Mouse (Mus musculus): ENCODE measurements at regions not wholly inside any gene's neighbourhood (a gene's known extent, or its start where the extent isn't known, plus 50 kb on each side); places are given as distances from the start of the nearest gene placed in this dataset.

- WGBS = 84% methylated on average over 1 of the region's 1 CpGs
- no peaks in the 10 kb centered on the region for H3K36me3 ChIP-seq
These were observed 2649.8 kb upstream of the Gm7489 start for GRCm38 (mm10) chr15:51234873-51235272.

DNA sequence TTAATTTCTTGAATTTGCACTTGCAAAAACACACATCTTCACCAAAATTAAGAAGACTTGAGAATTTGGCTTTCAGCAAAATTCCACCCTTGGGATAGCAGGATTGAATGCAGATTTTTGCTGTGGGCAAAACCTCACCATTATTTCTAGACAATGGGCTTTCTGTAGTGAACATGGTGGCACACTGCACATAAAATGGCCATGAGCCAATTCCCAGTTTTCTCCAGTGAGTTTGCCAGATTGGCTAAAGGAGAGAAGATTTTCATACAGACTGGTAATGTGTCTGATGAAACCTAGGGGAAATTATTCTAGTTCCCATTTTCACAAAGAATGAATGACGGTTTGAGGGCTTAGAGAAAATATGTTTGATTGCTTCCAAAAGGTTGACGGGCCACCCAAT is 2640.1 kb upstream of the Gm7489 start:
- no peak overlapping the region for H3K27ac ChIP-seq
- H3K9me3 ChIP-seq = no peaks in the 10 kb centered on the region
- ATAC-seq (ENCODE audit: low FRiP score) = no peak
- H3K9ac ChIP-seq = no peak overlapping the region
- no peak overlapping the region for H3K4me2 ChIP-seq
- no peaks in the 10 kb centered on the region for H3K36me3 ChIP-seq
- H3K4me3 ChIP-seq = no peak overlapping the region
- H3K27me3 ChIP-seq = no peaks in the 10 kb centered on the region
- no peaks in the 10 kb centered on the region for H3K4me1 ChIP-seq (replicated peaks)
- WGBS = 91% methylated on average over 2 of the region's 2 CpGs

More at GRCm38 (mm10) chr15:51234873-51235272, 2649.8 kb upstream of the Gm7489 start:
- H3K4me1 ChIP-seq (replicated peaks) = no peaks in the 10 kb centered on the region
- no peaks in the 10 kb centered on the region for H3K27me3 ChIP-seq
- H3K4me2 ChIP-seq = no peak overlapping the region
- H3K9ac ChIP-seq = no peak overlapping the region
- no peak overlapping the region for H3K4me3 ChIP-seq
- no peaks in the 10 kb centered on the region for H3K9me3 ChIP-seq
- no peak overlapping the region for H3K27ac ChIP-seq
- ATAC-seq (ENCODE audit: low FRiP score) = no peak

- WGBS = 75% methylated on average over 5 of the region's 5 CpGs
- H3K9ac ChIP-seq = no peak overlapping the region
- H3K4me3 ChIP-seq = no peak overlapping the region
- no peak for ATAC-seq (ENCODE audit: low FRiP score)
- no peaks in the 10 kb centered on the region for H3K36me3 ChIP-seq
- no peak overlapping the region for H3K27ac ChIP-seq
- no peaks in the 10 kb centered on the region for H3K9me3 ChIP-seq
- H3K4me2 ChIP-seq = no peak overlapping the region
- no peaks in the 10 kb centered on the region for H3K27me3 ChIP-seq
- no peaks in the 10 kb centered on the region for H3K4me1 ChIP-seq (replicated peaks)
These were observed 2637.4 kb upstream of the Gm7489 start for GRCm38 (mm10) chr15:51247259-51247658.

DNA sequence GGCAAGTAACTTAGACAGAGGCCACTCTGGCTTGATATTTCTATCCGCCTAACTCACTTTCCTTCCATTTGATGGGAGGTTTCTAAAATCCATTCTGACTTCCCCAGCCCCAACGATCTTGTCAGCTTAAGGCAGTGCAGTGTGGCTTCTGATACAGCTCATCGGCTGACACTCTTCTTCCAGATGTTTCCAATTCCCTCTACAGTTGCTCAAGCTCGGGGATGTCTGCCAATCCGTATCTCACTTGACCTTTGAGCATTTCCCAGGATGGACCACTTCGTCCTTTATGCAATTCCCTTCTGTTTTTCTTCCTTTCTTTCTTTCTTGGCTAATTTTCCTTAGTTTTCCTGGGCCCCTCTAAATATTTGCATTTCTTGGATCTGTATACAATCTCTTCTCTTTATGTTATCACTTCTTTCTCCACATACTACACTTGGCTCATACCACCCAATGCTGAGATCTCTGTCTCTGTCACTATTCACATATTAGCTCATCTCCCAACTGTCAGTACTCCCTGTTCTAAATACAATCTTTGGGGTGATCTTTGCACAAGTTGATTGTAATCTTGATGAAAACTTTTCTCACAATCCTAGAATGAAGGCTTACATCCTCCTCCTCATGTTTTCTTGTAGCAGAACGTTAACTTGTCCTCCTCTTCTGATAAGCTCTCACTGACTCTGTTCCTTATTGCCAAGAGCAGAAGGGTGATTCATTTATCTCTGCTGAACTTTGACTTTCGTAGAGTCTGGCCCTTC is 2636.5 kb upstream of the Gm7489 start:
- Histone ChIP-seq H3K9me3 (no peaks in the 10 kb centered on the region), H3K27ac (no peak overlapping the region), H3K9ac (no peak overlapping the region), H3K27me3 (no peaks in the 10 kb centered on the region), H3K4me2 (no peak overlapping the region), H3K36me3 (no peaks in the 10 kb centered on the region), H3K4me1 (replicated peaks) (no peaks in the 10 kb centered on the region), H3K4me3 (no peak overlapping the region)
- 83% methylated on average over 8 of the region's 8 CpGs for WGBS
- ATAC-seq (ENCODE audit: low FRiP score) = no peak

GRCm38 (mm10) chr15:51248789-51249040 is 2636.0 kb upstream of the Gm7489 start:
- Histone ChIP-seq H3K4me2 (no peak overlapping the region), H3K27ac (no peak overlapping the region), H3K4me3 (no peak overlapping the region), H3K27me3 (no peaks in the 10 kb centered on the region), H3K9me3 (no peaks in the 10 kb centered on the region), H3K36me3 (no peaks in the 10 kb centered on the region), H3K4me1 (replicated peaks) (no peaks in the 10 kb centered on the region), H3K9ac (no peak overlapping the region)
- ATAC-seq (ENCODE audit: low FRiP score) = no peak
- 91% methylated on average over 5 of the region's 5 CpGs for WGBS

- WGBS = 94% methylated on average over 1 of the region's 1 CpGs
These were observed 2630.6 kb upstream of the Gm7489 start for GRCm38 (mm10) chr15:51254143-51254542.

GRCm38 (mm10) chr15:51255203-51255615 is 2629.5 kb upstream of the Gm7489 start:
- Histone ChIP-seq H3K9me3 (no peaks in the 10 kb centered on the region), H3K4me2 (no peak overlapping the region), H3K4me1 (replicated peaks) (no peaks in the 10 kb centered on the region), H3K36me3 (no peaks in the 10 kb centered on the region), H3K27me3 (no peaks in the 10 kb centered on the region), H3K9ac (no peak overlapping the region), H3K4me3 (no peak overlapping the region), H3K27ac (no peak overlapping the region)
- ATAC-seq (ENCODE audit: low FRiP score) = no peak

More at GRCm38 (mm10) chr15:51254143-51254542, 2630.6 kb upstream of the Gm7489 start:
- Histone ChIP-seq H3K36me3 (no peaks in the 10 kb centered on the region), H3K27ac (no peak overlapping the region), H3K27me3 (no peaks in the 10 kb centered on the region), H3K4me1 (replicated peaks) (no peaks in the 10 kb centered on the region), H3K9me3 (no peaks in the 10 kb centered on the region), H3K9ac (no peak overlapping the region), H3K4me2 (no peak overlapping the region), H3K4me3 (no peak overlapping the region)
- no peak for ATAC-seq (ENCODE audit: low FRiP score)

DNA sequence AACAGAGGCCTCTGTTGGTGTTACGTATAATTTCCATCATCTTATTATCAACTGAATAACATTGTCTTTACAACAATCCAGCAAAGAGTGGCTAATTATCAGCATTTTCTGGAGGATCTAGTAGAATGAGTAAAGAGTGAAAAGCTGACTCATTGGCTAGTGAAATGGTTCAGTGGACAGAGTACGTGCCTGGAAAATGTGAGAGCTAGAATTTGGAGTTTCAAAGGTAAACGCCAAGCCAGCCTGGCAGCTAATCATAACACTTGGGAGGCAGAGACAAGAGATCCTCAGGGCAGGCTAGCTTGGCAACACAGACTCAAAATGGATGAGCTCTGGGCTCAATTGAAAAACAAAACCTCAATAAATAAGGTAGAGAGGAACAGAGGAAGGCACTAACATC is 2628.0 kb upstream of the Gm7489 start:
- Histone ChIP-seq H3K9ac (no peak overlapping the region), H3K36me3 (no peaks in the 10 kb centered on the region), H3K4me3 (no peak overlapping the region), H3K9me3 (no peaks in the 10 kb centered on the region), H3K4me1 (replicated peaks) (no peaks in the 10 kb centered on the region), H3K27ac (no peak overlapping the region), H3K27me3 (no peaks in the 10 kb centered on the region), H3K4me2 (no peak overlapping the region)
- 89% methylated on average over 3 of the region's 3 CpGs for WGBS
- ATAC-seq (ENCODE audit: low FRiP score) = no peak

DNA sequence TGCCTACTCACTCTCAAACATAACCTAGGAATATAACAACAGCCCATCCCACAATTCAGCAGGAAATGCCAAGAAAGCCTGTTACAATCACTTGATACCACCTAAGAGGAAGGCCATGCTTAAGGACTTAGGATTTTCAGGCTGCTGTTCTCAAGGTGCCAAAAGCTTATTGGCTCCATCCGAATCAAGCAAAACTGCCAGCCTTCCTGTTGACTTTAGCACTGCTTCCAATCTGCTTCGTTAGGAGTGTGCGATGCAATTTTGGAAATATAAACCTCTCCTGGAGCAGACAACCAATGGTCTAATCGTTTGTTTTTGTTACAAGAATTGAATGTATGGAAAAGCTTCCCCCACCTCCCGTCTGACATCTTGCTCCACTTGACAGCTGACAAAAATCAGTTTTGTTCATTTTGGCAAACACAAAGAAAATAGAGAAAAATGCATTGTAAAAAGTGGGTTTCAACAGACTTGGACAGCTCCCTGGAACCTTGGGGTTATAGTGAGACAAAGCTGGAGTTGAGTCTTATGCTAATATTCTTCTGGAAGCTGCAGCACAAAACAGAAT is 2620.0 kb upstream of the Gm7489 start:
- WGBS = 76% methylated on average over 5 of the region's 5 CpGs
- Histone ChIP-seq H3K9ac (no peak overlapping the region), H3K4me1 (replicated peaks) (no peaks in the 10 kb centered on the region), H3K4me3 (no peak overlapping the region), H3K9me3 (no peaks in the 10 kb centered on the region), H3K36me3 (no peaks in the 10 kb centered on the region), H3K27ac (no peak overlapping the region), H3K27me3 (no peaks in the 10 kb centered on the region), H3K4me2 (no peak overlapping the region)
- no peak for ATAC-seq (ENCODE audit: low FRiP score)

DNA sequence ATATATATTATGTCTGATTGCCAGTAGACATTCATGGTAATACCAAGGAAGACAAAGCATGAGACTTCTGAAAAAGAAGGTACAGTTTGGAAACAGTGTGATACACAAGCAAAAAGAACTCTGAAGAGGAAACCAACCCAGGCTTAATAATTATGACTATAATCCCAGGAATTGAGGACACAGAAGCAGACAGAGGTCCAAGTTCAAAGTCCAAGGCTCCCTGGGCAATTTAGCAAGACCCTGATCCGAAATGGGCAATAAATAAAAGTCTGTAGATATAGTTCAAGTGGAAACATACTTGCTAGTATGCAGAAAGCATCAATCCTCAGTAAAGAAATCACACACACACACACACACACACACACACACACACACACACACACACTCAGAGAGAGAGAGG is 2618.7 kb upstream of the Gm7489 start:
- H3K4me3 ChIP-seq = no peak overlapping the region
- H3K36me3 ChIP-seq = no peaks in the 10 kb centered on the region
- no peak overlapping the region for H3K9ac ChIP-seq
- WGBS = 63% methylated on average over 1 of the region's 1 CpGs
- H3K27ac ChIP-seq = no peak overlapping the region
- H3K4me2 ChIP-seq = no peak overlapping the region
- no peaks in the 10 kb centered on the region for H3K4me1 ChIP-seq (replicated peaks)
- no peaks in the 10 kb centered on the region for H3K27me3 ChIP-seq
- ATAC-seq (ENCODE audit: low FRiP score) = no peak
- no peaks in the 10 kb centered on the region for H3K9me3 ChIP-seq

DNA sequence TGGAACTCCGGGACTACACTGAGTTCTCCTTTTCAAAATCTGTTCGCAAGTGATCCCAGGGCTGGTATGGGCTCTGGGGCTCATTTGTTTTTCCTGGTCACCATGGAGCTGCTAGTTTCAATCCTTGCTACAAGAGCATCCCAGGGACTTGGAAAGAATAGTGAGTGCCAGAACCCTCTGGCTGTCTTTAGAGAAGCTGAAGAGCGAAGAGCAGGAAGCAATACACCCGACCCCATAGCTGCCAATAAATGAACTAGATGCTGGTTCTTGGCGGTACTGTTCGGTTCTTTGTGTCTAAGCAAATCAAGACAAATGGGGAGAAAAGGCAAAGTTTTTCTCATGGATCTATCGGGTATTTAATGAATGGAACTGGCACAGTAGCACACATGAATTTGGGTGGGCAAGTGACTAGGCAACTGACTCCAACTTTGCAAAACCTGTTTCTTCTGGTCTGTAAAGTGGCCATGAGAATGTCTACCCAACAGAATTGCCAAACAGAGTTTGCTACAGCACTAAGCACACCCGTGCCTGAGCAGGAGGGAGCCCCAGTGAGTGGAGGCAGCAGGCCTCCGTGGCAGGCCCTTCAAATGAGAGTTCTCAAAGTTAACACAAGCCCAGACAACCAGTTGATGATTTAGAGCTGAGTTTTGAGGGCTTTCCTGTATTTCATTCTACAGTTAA is 2612.9 kb upstream of the Gm7489 start:
- Histone ChIP-seq H3K4me3 (no peak overlapping the region), H3K27me3 (no peaks in the 10 kb centered on the region), H3K4me1 (replicated peaks) (no peaks in the 10 kb centered on the region), H3K4me2 (no peak overlapping the region), H3K9me3 (no peaks in the 10 kb centered on the region), H3K9ac (no peak overlapping the region), H3K27ac (no peak overlapping the region), H3K36me3 (no peaks in the 10 kb centered on the region)
- no peak for ATAC-seq (ENCODE audit: low FRiP score)
- WGBS = 89% methylated on average over 9 of the region's 9 CpGs

GRCm38 (mm10) chr15:51285334-51285733 is 2599.4 kb upstream of the Gm7489 start:
- no peaks in the 10 kb centered on the region for H3K4me1 ChIP-seq (replicated peaks)
- H3K4me2 ChIP-seq = no peak overlapping the region
- ATAC-seq (ENCODE audit: low FRiP score) = no peak
- no peaks in the 10 kb centered on the region for H3K27me3 ChIP-seq
- H3K9me3 ChIP-seq = no peaks in the 10 kb centered on the region
- H3K4me3 ChIP-seq = no peak overlapping the region
- H3K27ac ChIP-seq = no peak overlapping the region
- 88% methylated on average over 2 of the region's 2 CpGs for WGBS
- H3K36me3 ChIP-seq = no peaks in the 10 kb centered on the region
- H3K9ac ChIP-seq = no peak overlapping the region

- ATAC-seq (ENCODE audit: low FRiP score) = no peak
- 85% methylated on average over 3 of the region's 3 CpGs for WGBS
- no peak overlapping the region for H3K4me2 ChIP-seq
- no peak overlapping the region for H3K27ac ChIP-seq
- H3K4me3 ChIP-seq = no peak overlapping the region
- no peaks in the 10 kb centered on the region for H3K27me3 ChIP-seq
- no peaks in the 10 kb centered on the region for H3K36me3 ChIP-seq
- no peaks in the 10 kb centered on the region for H3K4me1 ChIP-seq (replicated peaks)
- H3K9ac ChIP-seq = no peak overlapping the region
- H3K9me3 ChIP-seq = no peaks in the 10 kb centered on the region
These were observed 2598.4 kb upstream of the Gm7489 start for GRCm38 (mm10) chr15:51286352-51286751.
